Mouse (Mus musculus) megakaryocyte, embryonic 14.5 days (primary cell): Measurements from ENCODE around the gene Sfn.

Experiments used
- FLI1 ChIP-seq: IDR thresholded peaks from 2 replicates; pipeline ENCODE4 v1.6.1; 2012; ENCODE audit warnings: low read length, inconsistent platforms, mixed read lengths
- GATA1 ChIP-seq: IDR thresholded peaks from 3 replicates; pipeline ENCODE4 v1.6.1; 2012; ENCODE audit warnings: mixed read lengths, low read length, inconsistent platforms, borderline replicate concordance

DNA sequence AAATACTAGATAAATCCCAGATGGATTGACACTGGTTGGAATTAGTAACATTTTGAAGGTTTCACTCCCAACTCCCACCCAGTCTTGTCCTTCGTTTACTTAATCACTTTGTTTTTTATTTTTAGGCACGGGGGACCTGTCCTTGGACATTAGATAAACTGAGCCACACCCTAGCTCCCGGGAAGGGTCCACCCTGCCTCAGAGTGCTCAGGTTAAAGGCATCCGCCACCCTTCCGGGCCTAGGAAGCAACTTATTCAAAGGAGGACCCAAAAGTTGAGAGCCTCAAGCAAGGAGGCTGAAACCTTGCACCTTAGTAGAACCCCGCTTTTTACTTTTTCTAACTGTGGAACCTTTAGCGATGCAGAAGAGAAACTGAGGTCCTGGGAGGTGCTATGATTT lies 2.9 kb downstream of the Sfn start:
- TF ChIP-seq GATA1, result no peak
- TF ChIP-seq FLI1, result no peak
